Mouse (Mus musculus): ENCODE measurements around the gene Uba52. TPM values are rescaled to one million over a fixed set of nuclear protein-coding genes. Genes with fewer than 3 reads are reported as not detected.

The Uba52 gene
- 917 and 987 TPM in 2 replicates for polyA plus RNA-seq (2015; fragmentation: Nextera tagmentation; extraction: Ambion mirVana)

DNA sequence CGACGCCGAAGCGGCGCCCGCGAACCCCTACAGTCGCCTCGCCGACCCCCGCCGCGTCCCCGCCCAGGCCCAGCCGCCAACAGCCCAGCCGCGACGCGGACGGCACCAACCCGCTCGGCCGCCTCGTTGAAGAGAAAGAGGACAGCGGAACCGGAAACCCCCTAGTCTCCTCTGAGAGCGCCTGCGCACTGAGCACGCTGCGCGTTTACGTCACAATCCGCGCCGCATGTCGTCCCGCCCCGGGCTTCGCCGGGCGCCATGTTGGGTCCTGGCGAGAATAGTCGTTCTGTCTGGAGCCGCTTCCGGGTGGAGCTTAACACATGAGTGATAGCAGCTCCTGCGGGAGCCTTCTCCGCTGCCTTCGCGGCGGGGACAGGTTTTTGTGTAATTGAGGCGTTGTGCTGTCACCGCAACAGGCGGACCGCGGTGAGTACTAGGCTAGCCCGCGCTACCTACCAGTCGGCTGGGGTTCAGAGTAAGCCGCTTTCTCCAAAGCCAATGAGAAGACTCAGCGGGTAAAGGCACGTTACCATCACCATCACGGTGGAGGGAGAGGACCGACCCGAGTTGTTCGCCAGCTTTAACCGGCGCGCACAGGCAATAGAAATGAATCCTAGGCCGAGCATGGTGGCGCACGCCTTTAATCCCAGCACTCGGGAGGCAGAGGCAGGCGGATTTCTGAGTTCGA is at the start of gene Uba52:
TSS of gene Uba52 (minus strand) at position 574 of the 688 bp plus-strand sequence.
- 1% methylated on average over 72 of the region's 74 CpGs for WGBS
- Histone ChIP-seq H3K27ac (ENCODE audit: low read length) (peak within 1 kb of the TSS; percentile 94), H3K36me3 (ENCODE audit: control insufficient read depth, insufficient read depth, low read length) (peaks cover 15% of the 10 kb centered on the region)

DNA sequence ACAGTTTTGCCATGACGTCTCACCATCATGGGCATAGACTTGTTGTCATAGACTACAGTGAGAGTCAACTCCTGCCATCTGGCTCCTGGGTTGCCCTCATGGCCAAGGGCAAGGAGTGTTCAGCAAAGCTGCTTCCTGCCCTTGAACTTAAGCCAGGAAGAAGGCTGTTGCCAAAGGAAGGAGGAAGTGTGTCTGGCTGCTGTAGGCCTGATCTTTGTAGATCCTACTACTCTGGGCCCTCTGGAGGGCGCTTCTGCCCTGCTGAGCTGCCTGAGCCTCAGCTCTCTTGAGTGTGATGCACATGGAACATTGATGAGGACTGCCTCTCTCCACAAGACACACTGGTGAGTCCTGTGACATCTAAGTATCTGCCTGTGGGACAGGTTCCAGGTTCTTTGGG is 49.5 kb upstream of the Uba52 start:
- no peak overlapping the region for H3K4me3 ChIP-seq (ENCODE audit: low read length)
- peaks cover 46% of the 10 kb centered on the region for H3K4me1 ChIP-seq (replicated peaks; ENCODE audit: control insufficient read depth, insufficient read depth, low read length)
- H3K9ac ChIP-seq (ENCODE audit: low read length) = no peak overlapping the region
- H3K27ac ChIP-seq (ENCODE audit: low read length) = no peak overlapping the region
- WGBS = 58% methylated on average over 2 of the region's 2 CpGs
- H3K27me3 ChIP-seq (ENCODE audit: control insufficient read depth, insufficient read depth, low read depth, low read length) = no peaks in the 10 kb centered on the region
- ATAC-seq (ENCODE audit: low read depth) = peak; percentile 47; the same call in 1 of the 2 replicates
- no peaks in the 10 kb centered on the region for H3K9me3 ChIP-seq (ENCODE audit: control insufficient read depth, low read length)
- H3K36me3 ChIP-seq (ENCODE audit: control insufficient read depth, insufficient read depth, low read length) = no peaks in the 10 kb centered on the region
- H3K4me2 ChIP-seq (ENCODE audit: low read depth, low read length) = no peak overlapping the region

More for the DNA sequence above, at the start of gene Uba52:
- no peaks in the 10 kb centered on the region for H3K9me3 ChIP-seq (ENCODE audit: control insufficient read depth, low read length)
- H3K4me1 ChIP-seq (replicated peaks; ENCODE audit: control insufficient read depth, insufficient read depth, low read length) = peaks cover 31% of the 10 kb centered on the region
- H3K9ac ChIP-seq (ENCODE audit: low read length) = peak within 1 kb of the TSS; percentile 97
- peak within 1 kb of the TSS; percentile 96 for H3K4me3 ChIP-seq (ENCODE audit: low read length)
- H3K27me3 ChIP-seq (ENCODE audit: control insufficient read depth, insufficient read depth, low read depth, low read length) = no peaks in the 10 kb centered on the region
- H3K4me2 ChIP-seq (ENCODE audit: low read depth, low read length) = peak within 1 kb of the TSS; percentile 97
- ATAC-seq (ENCODE audit: low read depth) = peak; percentile 86

DNA sequence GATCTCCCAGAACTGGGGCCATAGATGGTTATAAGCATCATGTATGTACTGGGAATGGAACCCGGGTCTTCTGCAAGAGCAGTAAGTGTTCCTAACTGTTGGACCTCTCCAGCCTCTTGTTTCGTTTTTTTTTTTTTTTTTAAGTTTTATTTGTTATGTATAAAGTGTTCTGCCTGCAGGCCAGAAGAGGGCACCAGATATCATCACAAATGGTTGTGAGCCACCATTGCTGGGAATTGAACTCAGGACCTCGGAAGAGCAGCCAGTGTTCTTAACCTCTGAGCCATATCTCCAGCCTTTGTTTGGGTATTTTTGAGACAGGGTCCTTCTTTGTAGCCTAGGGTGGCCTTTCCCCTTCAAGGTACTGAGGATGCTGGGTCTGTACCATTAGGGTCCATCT is 48.4 kb upstream of the Uba52 start:
- ATAC-seq (ENCODE audit: low read depth) = no peak
- 73% methylated on average over 3 of the region's 3 CpGs for WGBS
- Histone ChIP-seq H3K27ac (ENCODE audit: low read length) (no peak overlapping the region), H3K36me3 (ENCODE audit: control insufficient read depth, insufficient read depth, low read length) (no peaks in the 10 kb centered on the region), H3K27me3 (ENCODE audit: control insufficient read depth, insufficient read depth, low read depth, low read length) (no peaks in the 10 kb centered on the region), H3K4me2 (ENCODE audit: low read depth, low read length) (no peak overlapping the region), H3K4me3 (ENCODE audit: low read length) (no peak overlapping the region), H3K9me3 (ENCODE audit: control insufficient read depth, low read length) (no peaks in the 10 kb centered on the region), H3K4me1 (replicated peaks; ENCODE audit: control insufficient read depth, insufficient read depth, low read length) (peaks cover 43% of the 10 kb centered on the region), H3K9ac (ENCODE audit: low read length) (no peak overlapping the region)

DNA sequence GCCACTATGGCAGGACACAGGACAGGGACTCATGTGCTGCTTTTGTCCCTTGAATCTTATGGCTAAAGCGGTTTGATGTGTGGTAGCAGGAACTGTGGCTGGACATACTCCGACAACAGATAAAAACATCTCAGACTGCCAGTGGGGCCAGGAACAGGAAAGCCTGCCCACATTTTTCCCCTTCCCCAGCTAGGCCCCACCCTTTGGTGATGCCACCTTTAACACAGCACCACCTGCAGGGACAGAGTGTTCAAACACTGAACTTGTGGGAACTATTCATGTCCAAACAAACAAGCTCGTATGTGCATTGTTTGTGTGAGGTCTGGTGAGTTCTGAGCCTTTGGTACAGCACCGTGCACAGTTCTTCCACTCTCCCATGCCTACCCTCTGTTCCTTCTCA is 47.7 kb upstream of the Uba52 start:
- ATAC-seq (ENCODE audit: low read depth) = no peak
- Histone ChIP-seq H3K4me1 (replicated peaks; ENCODE audit: control insufficient read depth, insufficient read depth, low read length) (peaks cover 49% of the 10 kb centered on the region), H3K9ac (ENCODE audit: low read length) (no peak overlapping the region), H3K9me3 (ENCODE audit: control insufficient read depth, low read length) (no peaks in the 10 kb centered on the region), H3K27ac (ENCODE audit: low read length) (peak overlapping the region; percentile 10; the same call in 1 of the 2 replicates), H3K36me3 (ENCODE audit: control insufficient read depth, insufficient read depth, low read length) (no peaks in the 10 kb centered on the region), H3K4me3 (ENCODE audit: low read length) (no peak overlapping the region), H3K27me3 (ENCODE audit: control insufficient read depth, insufficient read depth, low read depth, low read length) (no peaks in the 10 kb centered on the region), H3K4me2 (ENCODE audit: low read depth, low read length) (no peak overlapping the region)
- WGBS = 48% methylated on average over 4 of the region's 4 CpGs

DNA sequence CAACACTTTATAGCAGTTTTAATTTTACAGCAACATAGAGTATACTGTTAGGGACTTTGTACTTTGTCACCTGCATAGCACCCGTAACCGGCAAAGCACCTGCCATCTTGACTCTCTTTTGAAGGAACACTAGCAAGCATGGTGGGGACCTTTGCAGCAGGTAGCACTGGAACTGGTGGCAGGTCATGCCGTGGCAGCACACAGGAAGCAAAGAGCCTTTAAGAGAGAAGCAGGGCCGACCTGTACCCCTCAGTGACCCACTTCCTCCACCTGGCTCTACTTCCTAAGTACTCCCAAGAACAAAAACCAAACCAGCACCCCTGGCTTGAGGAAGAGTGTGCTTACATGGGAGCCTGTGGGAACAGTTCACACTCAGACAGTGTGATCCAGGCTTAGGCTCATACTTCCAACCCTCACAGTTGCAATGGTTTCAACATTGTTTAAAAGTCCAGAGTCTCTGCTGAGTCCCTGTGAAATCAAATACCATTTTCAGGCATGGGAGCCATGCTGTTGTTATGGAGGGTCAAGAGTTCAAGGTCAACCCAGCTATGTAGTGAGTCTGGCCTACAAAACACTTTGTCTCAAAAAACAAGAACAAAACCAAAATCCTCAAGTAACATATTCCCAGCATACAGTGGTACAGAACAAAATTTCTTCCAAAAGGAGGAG is 44.6 kb upstream of the Uba52 start:
- H3K27ac ChIP-seq (ENCODE audit: low read length) = no peak overlapping the region
- ATAC-seq (ENCODE audit: low read depth) = no peak
- no peak overlapping the region for H3K4me3 ChIP-seq (ENCODE audit: low read length)
- H3K9ac ChIP-seq (ENCODE audit: low read length) = no peak overlapping the region
- H3K9me3 ChIP-seq (ENCODE audit: control insufficient read depth, low read length) = no peaks in the 10 kb centered on the region
- peaks cover 46% of the 10 kb centered on the region for H3K4me1 ChIP-seq (replicated peaks; ENCODE audit: control insufficient read depth, insufficient read depth, low read length)
- no peaks in the 10 kb centered on the region for H3K36me3 ChIP-seq (ENCODE audit: control insufficient read depth, insufficient read depth, low read length)
- no peak overlapping the region for H3K4me2 ChIP-seq (ENCODE audit: low read depth, low read length)
- WGBS = 86% methylated on average over 4 of the region's 4 CpGs
- no peaks in the 10 kb centered on the region for H3K27me3 ChIP-seq (ENCODE audit: control insufficient read depth, insufficient read depth, low read depth, low read length)

DNA sequence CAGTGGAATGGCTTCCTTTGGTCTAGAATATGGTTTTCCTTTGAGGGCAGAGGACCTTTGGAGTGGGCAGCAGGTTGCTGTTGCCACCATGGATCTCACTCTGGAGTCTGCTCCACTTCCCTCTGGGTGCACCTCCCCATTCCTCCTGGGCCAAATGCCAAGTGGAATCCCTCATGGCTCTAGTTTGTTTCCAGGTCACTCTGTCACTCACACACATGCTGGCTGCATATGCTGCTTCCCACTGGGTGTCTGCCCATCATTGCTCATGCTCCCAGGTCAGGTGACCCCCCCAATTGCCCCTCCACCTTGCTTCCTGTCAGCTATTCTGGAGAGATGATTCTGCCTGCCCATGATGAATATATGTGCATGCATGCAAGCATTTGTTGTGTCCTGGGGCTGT is 43.1 kb upstream of the Uba52 start:
- no peaks in the 10 kb centered on the region for H3K9me3 ChIP-seq (ENCODE audit: control insufficient read depth, low read length)
- peaks cover 36% of the 10 kb centered on the region for H3K4me1 ChIP-seq (replicated peaks; ENCODE audit: control insufficient read depth, insufficient read depth, low read length)
- peak overlapping the region; percentile 24; the same call in 1 of the 2 replicates for H3K27ac ChIP-seq (ENCODE audit: low read length)
- ATAC-seq (ENCODE audit: low read depth) = peak; percentile 57; the same call in 1 of the 2 replicates
- H3K36me3 ChIP-seq (ENCODE audit: control insufficient read depth, insufficient read depth, low read length) = no peaks in the 10 kb centered on the region
- H3K9ac ChIP-seq (ENCODE audit: low read length) = no peak overlapping the region
- no peak overlapping the region for H3K4me2 ChIP-seq (ENCODE audit: low read depth, low read length)
- no peaks in the 10 kb centered on the region for H3K27me3 ChIP-seq (ENCODE audit: control insufficient read depth, insufficient read depth, low read depth, low read length)
- H3K4me3 ChIP-seq (ENCODE audit: low read length) = no peak overlapping the region

DNA sequence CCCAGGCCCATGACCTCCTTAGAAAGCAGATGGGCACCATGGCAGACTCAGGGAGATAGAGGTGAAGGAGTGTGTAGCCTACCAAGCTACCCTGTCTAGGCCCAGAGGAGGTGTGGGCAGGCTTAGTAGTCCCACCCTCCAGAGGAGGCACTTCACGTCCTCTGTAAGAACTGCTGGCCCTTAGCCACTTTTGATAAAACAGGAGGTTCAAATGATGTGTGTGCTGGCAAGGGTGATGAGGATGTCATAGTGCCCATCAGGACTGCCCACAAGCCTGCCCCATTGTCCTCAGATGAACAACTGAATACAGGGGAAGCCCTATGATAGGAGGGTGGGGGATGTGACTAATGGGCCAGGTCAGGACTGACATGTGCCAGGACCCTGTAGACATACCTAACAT is 42.2 kb upstream of the Uba52 start:
- H3K27me3 ChIP-seq (ENCODE audit: control insufficient read depth, insufficient read depth, low read depth, low read length) = no peaks in the 10 kb centered on the region
- no peaks in the 10 kb centered on the region for H3K36me3 ChIP-seq (ENCODE audit: control insufficient read depth, insufficient read depth, low read length)
- H3K4me2 ChIP-seq (ENCODE audit: low read depth, low read length) = no peak overlapping the region
- H3K27ac ChIP-seq (ENCODE audit: low read length) = no peak overlapping the region
- no peaks in the 10 kb centered on the region for H3K9me3 ChIP-seq (ENCODE audit: control insufficient read depth, low read length)
- H3K4me3 ChIP-seq (ENCODE audit: low read length) = no peak overlapping the region
- no peak overlapping the region; the same call in 1 of the 2 replicates for H3K9ac ChIP-seq (ENCODE audit: low read length)
- peaks cover 35% of the 10 kb centered on the region for H3K4me1 ChIP-seq (replicated peaks; ENCODE audit: control insufficient read depth, insufficient read depth, low read length)
- ATAC-seq (ENCODE audit: low read depth) = 0 out of 2 replicates have a peak, but pooled peaks have one; percentile 34
- WGBS = 9% methylated on average over 1 of the region's 1 CpGs

DNA sequence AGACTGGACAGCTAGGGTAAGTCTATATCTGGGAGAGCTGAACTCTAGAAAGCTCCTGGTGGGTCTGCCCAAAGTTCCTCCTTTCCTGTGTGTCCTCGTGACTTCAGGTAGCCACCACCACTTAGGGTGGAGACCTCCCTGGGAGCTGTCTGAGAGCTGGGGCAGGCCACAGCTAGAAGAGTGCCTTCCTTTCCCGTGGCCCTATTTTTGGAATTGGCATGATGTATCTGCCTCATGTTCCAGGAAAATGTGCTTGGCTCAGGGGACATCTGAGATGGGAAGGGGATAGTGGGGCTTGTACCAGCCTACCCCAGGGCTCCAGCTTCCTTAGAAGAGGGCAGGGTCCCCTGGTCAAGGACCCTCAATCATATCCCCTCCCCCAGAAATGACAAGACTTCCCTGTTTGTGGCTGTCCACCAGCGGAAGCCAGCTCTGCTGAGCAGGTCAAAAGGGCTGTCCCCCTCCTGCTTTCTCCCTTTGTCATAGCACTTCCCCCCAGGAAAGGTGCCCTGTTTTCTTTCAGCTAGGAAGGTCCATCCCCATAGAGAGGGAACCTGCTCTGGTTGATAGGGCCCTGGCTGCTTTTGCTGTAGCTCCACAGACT is 41.1 kb upstream of the Uba52 start:
- H3K27ac ChIP-seq (ENCODE audit: low read length) = no peak overlapping the region
- 45% methylated on average over 3 of the region's 3 CpGs for WGBS
- no peaks in the 10 kb centered on the region for H3K9me3 ChIP-seq (ENCODE audit: control insufficient read depth, low read length)
- no peaks in the 10 kb centered on the region for H3K36me3 ChIP-seq (ENCODE audit: control insufficient read depth, insufficient read depth, low read length)
- 0 out of 2 replicates have a peak overlapping the region, but pooled peaks have one; percentile 26 for H3K9ac ChIP-seq (ENCODE audit: low read length)
- ATAC-seq (ENCODE audit: low read depth) = no peak
- H3K4me1 ChIP-seq (replicated peaks; ENCODE audit: control insufficient read depth, insufficient read depth, low read length) = peaks cover 35% of the 10 kb centered on the region
- no peaks in the 10 kb centered on the region for H3K27me3 ChIP-seq (ENCODE audit: control insufficient read depth, insufficient read depth, low read depth, low read length)
- H3K4me3 ChIP-seq (ENCODE audit: low read length) = no peak overlapping the region
- H3K4me2 ChIP-seq (ENCODE audit: low read depth, low read length) = no peak overlapping the region
